ENCODE assay signal across 9 mouse cellular contexts in genomic region chr3:37219071-37219470, GRCm38 (mm10). TPM values are rescaled to one million over a fixed set of nuclear protein-coding genes. Genes with fewer than 3 reads are reported as not detected.
DNase-seq lines count a peak whose midpoint lies in the region; ATAC-seq and TF ChIP-seq lines count a peak whose summit lies in the region.
"Had no signal": no experiment of that assay in that cellular context is flagged by ENCODE, and none has a peak within 500 bp of the region (broad histone marks: within the 10 kb centered on the region; RNA-seq: fewer than 3 reads in every experiment).

No protein-coding gene starts in this region.

- peak; percentile 69 for DNase-seq in heart, adult 11 months
- peak; percentile 22 for DNase-seq in c-Kit-positive CD71-positive TER-119-positive erythroid progenitor cells, embryonic 14.5 days (ENCODE audit: low spot score)
- DNase-seq in heart, postnatal 10 days = peak; percentile 39 to 50
- DNase-seq in left cerebral cortex, adult 18-20 months (ENCODE audit: low spot score in 2 of 2) = peak; percentile 63 to 66
- DNase-seq in retina, embryonic 14.5 days (ENCODE audit: low spot score) = peak; percentile 68
- no peak for DNase-seq in gastrocnemius, adult 8-10 months (ENCODE audit: low spot score in 2 of 2)

- peak; percentile 22 for TF ChIP-seq CTCF in C2C12 (IDR thresholded peaks at IDR 0.05; ENCODE audit: control insufficient read depth, insufficient read depth, insufficient read length)

- H3K9me3 ChIP-seq in heart, embryonic 12.5 days (replicated peaks) = no peaks in the 10 kb centered on the region
- H3K9me3 ChIP-seq: limb, embryonic 15.5 days had no signal

- no peaks in the 10 kb centered on the region for H3K79me3 ChIP-seq in C2C12 (ENCODE audit: low read depth)

- intact Hi-C loops in heart, postnatal 10 days (cut with DNase I) = loop anchor here (1.0 kb wide), 1 partner anchor 195 kb away; no protein-coding TSS in a partner anchor

- H3K4me3 ChIP-seq in heart, embryonic 12.5 days = no peak overlapping the region
- H3K4me3 ChIP-seq in C2C12 (ENCODE audit: insufficient read depth, poor library complexity, severe bottlenecking) = no peak overlapping the region
- H3K4me3 ChIP-seq: limb, embryonic 15.5 days had no signal

- 0 out of 2 replicates have a peak, but pooled peaks cover 3% of the 10 kb centered on the region for H3K4me1 ChIP-seq in heart, embryonic 12.5 days (replicated peaks)

- no peak overlapping the region for H3K27ac ChIP-seq in heart, embryonic 12.5 days (ENCODE audit: poor library complexity, severe bottlenecking)
- H3K27ac ChIP-seq: limb, embryonic 15.5 days had no signal

- H3ac ChIP-seq in C2C12 (ENCODE audit: control insufficient read depth, insufficient read length, low read depth) = no peak overlapping the region

- ATAC-seq in heart, embryonic 12.5 days (ENCODE audit: insufficient number of reproducible peaks, low FRiP score) = no peak

- no peaks in the 10 kb centered on the region for H3K79me2 ChIP-seq in C2C12 (ENCODE audit: control insufficient read depth, insufficient read depth)

- 24% methylated on average over 4 of the region's 4 CpGs for WGBS in heart, embryonic 12.5 days

- H3K9ac ChIP-seq in heart, embryonic 12.5 days = no peak overlapping the region
- H3K9ac ChIP-seq: limb, embryonic 15.5 days had no signal

- no peaks in the 10 kb centered on the region for H3K36me3 ChIP-seq in heart, embryonic 12.5 days
- no peaks in the 10 kb centered on the region for H3K36me3 ChIP-seq in C2C12 (ENCODE audit: control insufficient read depth, insufficient read depth)
- H3K36me3 ChIP-seq: limb, embryonic 15.5 days had no signal

- no peak overlapping the region for H3K4me2 ChIP-seq in heart, embryonic 12.5 days
- H3K4me2 ChIP-seq: limb, embryonic 15.5 days had no signal

- H3K27me3 ChIP-seq in heart, embryonic 12.5 days (replicated peaks) = no peaks in the 10 kb centered on the region
- peaks cover 3% of the 10 kb centered on the region for H3K27me3 ChIP-seq in C2C12 (ENCODE audit: control insufficient read depth, insufficient read depth, insufficient read length)
- H3K27me3 ChIP-seq: limb, embryonic 15.5 days had no signal

TF ChIP-seq in C2C12, 6 proteins besides CTCF, POLR2A, EP300 and RAD21:
- no peak for TF ChIP-seq MYOD1 (IDR thresholded peaks at IDR 0.05; ENCODE audit: control insufficient read depth, insufficient read length, low read depth)
- TF ChIP-seq FOSL1 (IDR thresholded peaks at IDR 0.05; ENCODE audit: insufficient read depth, low read length, poor library complexity, severe bottlenecking) = no peak
- TF ChIP-seq CEBPB (IDR thresholded peaks at IDR 0.05; ENCODE audit: low read depth) = no peak
- no peak for TF ChIP-seq USF1 (IDR thresholded peaks at IDR 0.05; ENCODE audit: low read depth)
- TF ChIP-seq MAX (IDR thresholded peaks at IDR 0.05) = no peak
- no peak for TF ChIP-seq MYOG (IDR thresholded peaks at IDR 0.05; ENCODE audit: control insufficient read depth, extremely low read depth, insufficient read length)

RNA-seq across cellular contexts. Expression of gene Il21, which starts 13.4 kb away (rescaled TPM):
- polyA plus RNA-seq in heart, embryonic 12.5 days (2016; fragmentation: Nextera tagmentation; extraction: Ambion mirVana) = not detected in 2 replicates
- polyA plus RNA-seq in C2C12 (2012; fragmentation: generic; extraction: Trizol) = not detected
- not detected for total RNA-seq in heart, postnatal 10 days (2021)
- total RNA-seq in left cerebral cortex, adult 18-20 months (2021) = not detected
- total RNA-seq in gastrocnemius, adult 8-10 months (2022) = not detected
- polyA plus RNA-seq: limb, embryonic 15.5 days had no signal

Comparison
In these comparisons a context has a peak if more than half of its experiments do, and no peak if none do; other contexts are left out.
1. DNase-seq: peak in heart, adult 11 months (single experiment), c-Kit-positive CD71-positive TER-119-positive erythroid progenitor cells, embryonic 14.5 days (single experiment), heart, postnatal 10 days (2 of 2), left cerebral cortex, adult 18-20 months (2 of 2) and retina, embryonic 14.5 days (single experiment); none in gastrocnemius, adult 8-10 months (0 of 2).